Comparison of ENCODE assay signal across 15 mouse cellular contexts in genomic region chr4:133874865-133875517, GRCm38 (mm10). TPM values are rescaled to one million over a fixed set of nuclear protein-coding genes. Genes with fewer than 3 reads are reported as not detected.
A peak's percentile ranks its signal among the peaks of the same experiment; 100 is the strongest.
DNase-seq lines count a peak whose midpoint lies in the region; ATAC-seq and TF ChIP-seq lines count a peak whose summit lies in the region.
"Had no signal": no experiment of that assay in that cellular context is flagged by ENCODE, and none has a peak within 500 bp of the region (broad histone marks: within the 10 kb centered on the region; RNA-seq: fewer than 3 reads in every experiment).

No protein-coding gene starts in this region.

- DNase-seq in embryonic facial prominence, embryonic 10.5 days (ENCODE audit: low spot score), result no peak
- DNase-seq in midbrain, embryonic 10.5 days (ENCODE audit: low spot score), result no peak
- DNase-seq in liver, result peak; percentile 62
- no peak for DNase-seq in cerebellum, adult 9-10 months
- DNase-seq in urinary bladder, postnatal 25 days (ENCODE audit: low spot score), result no peak
- DNase-seq: embryo, embryonic 11 days; gastrocnemius, postnatal 10 days; kidney, adult 8-10 months; right cerebral cortex, postnatal 14 days had no signal

- ATAC-seq in embryonic facial prominence, embryonic 13.5 days (ENCODE audit: insufficient number of reproducible peaks, insufficient read depth, low FRiP score, low TSS enrichment, low read depth), result no peak
- ATAC-seq in midbrain, embryonic 15.5 days (replicated peaks), result no peak

- H3K4me1 ChIP-seq in embryonic facial prominence, embryonic 13.5 days, result 0 out of 2 replicates have a peak, but pooled peaks cover 2% of the 10 kb centered on the region
- peaks cover 30% of the 10 kb centered on the region for H3K4me1 ChIP-seq in embryonic facial prominence, embryonic 10.5 days
- H3K4me1 ChIP-seq in midbrain, embryonic 10.5 days, result peaks cover 15% of the 10 kb centered on the region
- no peaks in the 10 kb centered on the region for H3K4me1 ChIP-seq in midbrain, embryonic 15.5 days
- peaks cover 11% of the 10 kb centered on the region for H3K4me1 ChIP-seq in small intestine, adult 2 months (ENCODE audit: control insufficient read depth, insufficient read depth, insufficient read length, low read length)
- H3K4me1 ChIP-seq: neural tube, embryonic 15.5 days had no signal

- no peak overlapping the region for H3K27ac ChIP-seq in embryonic facial prominence, embryonic 13.5 days
- no peak overlapping the region for H3K27ac ChIP-seq in embryonic facial prominence, embryonic 10.5 days (replicated peaks)
- H3K27ac ChIP-seq in midbrain, embryonic 10.5 days (replicated peaks), result peak overlapping the region; percentile 6
- no peak overlapping the region for H3K27ac ChIP-seq in midbrain, embryonic 15.5 days
- peak overlapping the region; percentile 32 for H3K27ac ChIP-seq in small intestine, adult 2 months (ENCODE audit: insufficient read depth, low read depth, low read length)
- H3K27ac ChIP-seq: forebrain, embryonic 12.5 days; hindbrain, embryonic 14.5 days; neural tube, embryonic 15.5 days had no signal

- H3K27me3 ChIP-seq in embryonic facial prominence, embryonic 13.5 days, result no peaks in the 10 kb centered on the region
- no peaks in the 10 kb centered on the region for H3K27me3 ChIP-seq in embryonic facial prominence, embryonic 10.5 days (replicated peaks; ENCODE audit: low read depth, poor library complexity, severe bottlenecking)
- no peaks in the 10 kb centered on the region for H3K27me3 ChIP-seq in midbrain, embryonic 10.5 days (ENCODE audit: low read depth, poor library complexity, severe bottlenecking)
- H3K27me3 ChIP-seq in midbrain, embryonic 15.5 days (replicated peaks), result no peaks in the 10 kb centered on the region
- no peaks in the 10 kb centered on the region for H3K27me3 ChIP-seq in small intestine, adult 2 months (ENCODE audit: control insufficient read depth, insufficient read depth, low read length)
- H3K27me3 ChIP-seq: forebrain, embryonic 12.5 days; neural tube, embryonic 15.5 days had no signal

- H3K4me3 ChIP-seq in embryonic facial prominence, embryonic 13.5 days, result no peak overlapping the region
- no peak overlapping the region for H3K4me3 ChIP-seq in embryonic facial prominence, embryonic 10.5 days
- no peak overlapping the region for H3K4me3 ChIP-seq in midbrain, embryonic 10.5 days
- no peak overlapping the region for H3K4me3 ChIP-seq in midbrain, embryonic 15.5 days
- H3K4me3 ChIP-seq in small intestine, adult 2 months (ENCODE audit: low read depth, low read length), result 0 out of 2 replicates have a peak overlapping the region, but pooled peaks have one; percentile 1
- H3K4me3 ChIP-seq: forebrain, embryonic 12.5 days; neural tube, embryonic 15.5 days had no signal

- H3K9ac ChIP-seq in embryonic facial prominence, embryonic 13.5 days, result 0 out of 2 replicates have a peak overlapping the region, but pooled peaks have one; percentile 8
- H3K9ac ChIP-seq in midbrain, embryonic 15.5 days, result no peak overlapping the region
- H3K9ac ChIP-seq: forebrain, embryonic 12.5 days; hindbrain, embryonic 14.5 days; neural tube, embryonic 15.5 days had no signal

- no peaks in the 10 kb centered on the region for H3K9me3 ChIP-seq in embryonic facial prominence, embryonic 13.5 days
- no peaks in the 10 kb centered on the region for H3K9me3 ChIP-seq in embryonic facial prominence, embryonic 10.5 days
- no peaks in the 10 kb centered on the region for H3K9me3 ChIP-seq in midbrain, embryonic 10.5 days (replicated peaks)
- no peaks in the 10 kb centered on the region for H3K9me3 ChIP-seq in midbrain, embryonic 15.5 days
- H3K9me3 ChIP-seq: forebrain, embryonic 12.5 days; neural tube, embryonic 15.5 days had no signal

- TF ChIP-seq CTCF in small intestine, adult 2 months (IDR thresholded peaks at IDR 0.05; ENCODE audit: extremely low read depth, insufficient read length, insufficient replicate concordance, low read depth, low read length), result no peak

- no peak overlapping the region for H3K4me2 ChIP-seq in embryonic facial prominence, embryonic 13.5 days
- H3K4me2 ChIP-seq in midbrain, embryonic 15.5 days, result no peak overlapping the region
- H3K4me2 ChIP-seq: forebrain, embryonic 12.5 days; hindbrain, embryonic 14.5 days; neural tube, embryonic 15.5 days had no signal

- 66% methylated on average over 13 of the region's 13 CpGs for WGBS in embryonic facial prominence, embryonic 13.5 days
- 80% methylated on average over 13 of the region's 13 CpGs for WGBS in embryonic facial prominence, embryonic 10.5 days
- 85% methylated on average over 13 of the region's 13 CpGs for WGBS in midbrain, embryonic 10.5 days
- WGBS in midbrain, embryonic 15.5 days, result 78% methylated on average over 13 of the region's 13 CpGs
- 84% methylated on average over 13 of the region's 13 CpGs for WGBS in small intestine, adult 2 months

- TF ChIP-seq POLR2A in small intestine, adult 2 months (IDR thresholded peaks at IDR 0.05; ENCODE audit: low read depth, low read length), result no peak

- peaks cover 43% of the 10 kb centered on the region for H3K36me3 ChIP-seq in embryonic facial prominence, embryonic 13.5 days
- H3K36me3 ChIP-seq in embryonic facial prominence, embryonic 10.5 days (replicated peaks), result peaks cover 50% of the 10 kb centered on the region
- H3K36me3 ChIP-seq in midbrain, embryonic 10.5 days, result peaks cover 12% of the 10 kb centered on the region; the same call in 1 of the 2 replicates
- no peaks in the 10 kb centered on the region for H3K36me3 ChIP-seq in midbrain, embryonic 15.5 days (replicated peaks)
- peaks cover 58% of the 10 kb centered on the region for H3K36me3 ChIP-seq in small intestine, adult 2 months (ENCODE audit: control insufficient read depth, insufficient read depth, low read length)
- H3K36me3 ChIP-seq: forebrain, embryonic 12.5 days had no signal

RNA-seq across cellular contexts. Expression of gene Rps6ka1, which starts 12.6 kb away (rescaled TPM):
- 40.7 and 41.5 TPM in 2 replicates for polyA plus RNA-seq in embryonic facial prominence, embryonic 13.5 days (2015; fragmentation: Nextera tagmentation; extraction: Ambion mirVana)
- 46.6 and 47.6 TPM in 2 replicates for polyA plus RNA-seq in embryonic facial prominence, embryonic 10.5 days (2016; fragmentation: Nextera tagmentation; extraction: Ambion mirVana)
- 32.4 and 34.5 TPM in 2 replicates for polyA plus RNA-seq in midbrain, embryonic 10.5 days (2016; fragmentation: Nextera tagmentation; extraction: Ambion mirVana)
- 23.8 and 24.1 TPM in 2 replicates for polyA plus RNA-seq in midbrain, embryonic 15.5 days (2015; fragmentation: Nextera tagmentation; extraction: Ambion mirVana)
- polyA plus RNA-seq in small intestine, adult 2 months (2012; rRNA removed), result 91.5 and 220 TPM in 2 replicates

Comparison
In these comparisons a context has a peak if more than half of its experiments do, and no peak if none do; other contexts are left out.
1. H3K27ac ChIP-seq: peak in midbrain, embryonic 10.5 days (single experiment) and small intestine, adult 2 months (single experiment); none in embryonic facial prominence, embryonic 13.5 days (single experiment), embryonic facial prominence, embryonic 10.5 days (single experiment) and midbrain, embryonic 15.5 days (single experiment).